Mouse (Mus musculus): Measurements from ENCODE around the gene Mbd5.

Mbd5 gene

DNA sequence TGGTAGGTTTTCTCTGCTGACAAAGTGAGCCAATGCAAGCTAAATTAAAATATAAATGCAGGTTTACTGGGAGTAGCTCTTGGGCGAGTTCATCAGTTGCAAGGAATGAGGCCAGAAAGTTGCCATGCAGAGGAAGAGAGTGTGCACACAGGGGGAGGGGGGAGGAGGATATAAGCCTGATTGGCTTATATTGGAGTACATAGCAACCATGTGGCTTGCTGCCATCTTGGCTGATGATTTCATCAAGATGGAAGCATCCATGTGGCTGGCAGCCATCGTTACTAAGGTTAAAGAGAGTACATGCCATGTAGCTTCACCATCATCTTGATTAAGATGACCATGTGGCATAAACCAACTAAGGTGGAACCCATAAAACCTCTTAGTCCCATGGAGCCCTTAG lies 395.0 kb downstream of the Mbd5 start:
- DNase-seq (ENCODE audit: low spot score in 2 of 2): no peak

DNA sequence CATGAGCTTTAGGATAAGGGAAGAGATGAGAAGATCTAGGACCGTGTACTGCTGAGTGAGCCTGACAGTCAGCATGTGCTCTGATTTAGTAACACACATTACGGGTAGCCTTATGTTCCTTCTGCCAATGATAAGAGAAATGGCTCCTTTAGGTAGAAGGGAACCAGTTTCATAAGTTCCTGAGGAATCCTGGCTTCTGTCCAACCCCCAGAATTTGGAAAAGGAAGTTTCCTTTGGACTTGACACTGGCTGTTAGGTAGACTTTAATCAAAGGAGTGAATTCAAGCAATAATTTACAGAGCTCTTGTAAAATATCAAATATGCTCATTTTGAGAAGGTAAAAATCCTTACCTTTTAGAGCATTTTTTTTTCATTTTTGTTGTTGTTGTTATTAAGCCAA lies 396.5 kb downstream of the Mbd5 start:
- no peak for DNase-seq (ENCODE audit: low spot score in 2 of 2)

DNA sequence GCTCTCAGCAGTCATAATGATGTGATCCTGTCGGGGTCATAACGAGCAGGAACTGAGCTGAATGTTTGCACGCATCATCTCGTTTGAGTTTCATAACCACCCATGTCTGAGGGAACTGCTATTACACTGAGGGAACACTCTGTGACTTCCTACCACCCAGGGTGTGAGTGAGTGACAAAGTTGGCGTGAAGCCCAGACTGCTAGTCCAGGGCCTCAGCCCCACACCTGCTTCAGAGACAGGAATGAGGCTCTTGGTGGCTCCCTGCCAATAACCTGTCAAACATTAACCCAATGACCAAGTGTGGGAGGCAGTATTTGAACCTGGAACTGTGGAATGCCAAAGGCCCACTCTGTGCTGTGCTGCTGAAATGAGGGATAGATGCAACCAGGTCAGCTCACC lies 400.5 kb downstream of the Mbd5 start:
- peak in 1 of 2 experiments; percentile 27 for DNase-seq (ENCODE audit: low spot score in 2 of 2)

DNA sequence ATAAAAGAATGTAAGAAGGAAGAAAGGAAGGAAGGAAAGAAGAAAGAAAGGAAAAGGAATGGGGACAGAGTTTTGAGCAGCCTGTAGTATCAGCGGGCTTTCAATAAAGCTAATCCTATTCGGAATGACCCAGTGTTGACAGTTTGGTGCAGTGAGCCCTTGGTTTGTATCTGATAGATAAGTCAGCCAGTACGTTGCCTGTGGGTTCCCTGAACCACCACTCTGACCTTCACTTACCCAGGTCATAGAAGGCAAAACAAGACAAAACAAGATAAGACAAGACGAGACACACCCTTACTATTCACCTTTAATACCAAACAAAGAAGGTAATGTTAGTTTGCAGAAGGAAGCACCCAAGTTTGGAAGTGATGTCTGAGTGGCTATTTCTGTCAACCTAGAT lies 401.5 kb downstream of the Mbd5 start:
- no peak for DNase-seq (ENCODE audit: low spot score in 2 of 2)

DNA sequence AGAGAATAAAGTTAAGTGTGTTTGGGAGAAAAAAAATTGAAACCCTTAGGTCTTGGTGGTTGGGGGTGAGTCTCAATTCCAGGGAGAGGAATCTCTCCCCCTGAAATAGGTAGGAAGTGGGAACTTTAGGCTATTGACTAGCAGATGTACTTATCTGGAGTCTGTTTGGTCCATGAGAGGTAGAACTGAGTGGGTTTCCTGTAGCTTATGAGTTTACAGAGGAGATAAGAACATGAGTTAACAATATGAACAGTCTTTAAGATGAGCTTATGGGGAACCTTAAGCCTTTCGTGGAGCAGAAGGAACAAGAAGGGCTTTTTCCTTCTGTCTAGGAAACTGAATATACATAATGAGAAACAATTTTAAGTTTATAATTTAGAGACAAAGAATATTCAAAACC lies 404.8 kb downstream of the Mbd5 start:
- DNase-seq (ENCODE audit: low spot score in 2 of 2): no peak

DNA sequence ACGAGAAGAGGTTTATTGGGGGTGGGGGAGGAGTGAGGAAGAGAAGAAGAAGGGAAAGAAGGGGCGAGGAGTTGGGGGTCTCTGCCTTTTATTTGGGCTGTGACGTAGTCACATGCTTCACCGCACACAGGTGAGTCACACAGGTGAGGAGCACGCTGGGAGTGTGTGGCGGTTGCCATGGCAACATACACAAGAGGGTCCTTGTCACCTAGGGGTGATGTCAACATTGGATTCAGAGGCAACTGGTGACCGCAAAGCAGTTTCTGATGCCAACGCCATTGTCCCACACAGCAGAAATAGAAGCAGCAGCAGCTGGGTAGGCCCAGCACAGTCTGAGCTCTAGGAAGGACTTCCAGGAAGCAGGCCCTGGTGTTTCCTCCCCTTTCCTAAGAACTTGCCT lies 406.6 kb downstream of the Mbd5 start:
- DNase-seq (ENCODE audit: low spot score in 2 of 2): no peak

DNA sequence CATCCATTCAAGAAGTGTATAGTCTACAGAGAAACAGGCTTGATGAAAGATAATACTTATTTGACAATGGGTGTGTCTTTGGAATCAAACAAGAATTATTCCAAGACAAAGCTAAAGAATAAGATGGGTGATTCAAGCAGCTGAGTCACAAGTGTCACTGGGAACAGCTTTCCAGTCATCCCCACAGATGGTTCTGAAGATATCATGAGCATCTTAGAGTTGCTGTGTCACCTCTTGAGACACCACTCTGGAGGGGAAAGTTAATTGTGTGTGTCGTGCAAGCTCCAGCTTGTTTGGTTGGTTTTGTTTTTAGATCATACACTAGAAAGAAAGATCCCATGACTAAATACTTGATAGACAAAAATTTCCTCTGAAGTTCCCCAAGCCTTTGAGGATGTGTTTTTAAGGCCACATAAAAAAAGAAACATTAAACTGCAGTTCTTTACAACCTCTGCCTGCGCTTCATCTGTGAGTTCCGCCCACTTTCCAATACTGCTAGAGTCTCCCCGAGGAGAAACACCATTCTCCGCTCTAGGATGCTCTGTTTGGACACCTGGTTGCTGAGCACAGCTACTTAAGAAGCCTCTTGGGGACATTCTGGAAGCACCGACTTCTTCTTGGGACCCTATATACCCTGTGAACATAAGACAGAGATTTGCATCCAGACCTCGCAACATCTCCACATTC lies 409.0 kb downstream of the Mbd5 start:
- DNase-seq (ENCODE audit: low spot score in 2 of 2): no peak

DNA sequence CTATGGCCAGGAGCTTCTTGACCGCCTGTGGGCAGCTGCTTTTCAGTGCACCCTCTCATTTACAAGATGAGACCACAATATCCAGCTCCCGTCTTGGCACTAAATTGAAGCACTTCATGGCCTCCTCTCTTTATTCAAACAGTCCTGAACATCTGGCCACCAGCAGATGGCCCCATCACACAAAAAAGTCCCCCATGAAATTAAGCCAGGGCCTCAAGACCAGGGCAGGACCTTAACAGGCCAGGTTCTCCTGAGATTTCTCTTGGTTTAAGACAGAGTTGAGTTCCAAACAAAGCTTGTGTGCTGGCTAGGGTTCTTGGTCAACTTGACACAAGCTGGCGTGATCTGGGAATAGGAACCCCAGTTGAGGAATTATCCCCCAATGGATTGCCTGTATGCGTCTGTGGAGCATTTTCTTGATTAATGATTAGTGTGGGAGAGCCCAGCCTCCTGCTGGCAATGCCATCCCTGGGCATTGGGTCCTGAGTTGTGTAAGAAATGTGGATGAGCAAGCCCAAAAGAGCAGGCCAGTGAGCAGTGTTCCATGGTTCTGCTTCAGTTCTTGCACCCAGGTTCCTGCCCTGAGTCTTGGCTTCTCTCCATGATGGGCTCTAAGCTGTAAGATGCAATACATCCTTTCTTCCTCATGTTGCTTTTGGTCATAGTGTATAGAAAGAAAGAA lies 409.7 kb downstream of the Mbd5 start:
- peak in 1 of 2 experiments; percentile 28 for DNase-seq (ENCODE audit: low spot score in 2 of 2)

DNA sequence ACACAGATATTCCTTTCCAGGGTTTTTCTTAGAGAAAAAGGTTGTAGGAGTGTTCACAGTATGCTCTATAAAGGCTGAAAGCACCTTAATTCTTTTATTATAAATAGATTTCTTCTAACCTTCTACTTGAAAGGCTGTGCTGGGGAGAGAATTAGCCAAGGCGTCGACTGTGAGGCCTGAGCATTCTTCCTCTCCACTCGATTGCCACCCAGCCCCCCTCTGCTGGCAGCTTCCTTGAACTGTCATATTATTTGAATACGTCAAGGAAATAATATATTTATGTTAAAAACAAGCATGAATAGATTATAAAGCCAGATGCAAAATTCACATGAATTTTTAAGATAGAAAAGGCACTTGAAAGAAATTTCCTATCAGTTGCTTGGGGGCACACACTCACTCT lies 410.4 kb downstream of the Mbd5 start:
- no peak for DNase-seq (ENCODE audit: low spot score in 2 of 2)

DNA sequence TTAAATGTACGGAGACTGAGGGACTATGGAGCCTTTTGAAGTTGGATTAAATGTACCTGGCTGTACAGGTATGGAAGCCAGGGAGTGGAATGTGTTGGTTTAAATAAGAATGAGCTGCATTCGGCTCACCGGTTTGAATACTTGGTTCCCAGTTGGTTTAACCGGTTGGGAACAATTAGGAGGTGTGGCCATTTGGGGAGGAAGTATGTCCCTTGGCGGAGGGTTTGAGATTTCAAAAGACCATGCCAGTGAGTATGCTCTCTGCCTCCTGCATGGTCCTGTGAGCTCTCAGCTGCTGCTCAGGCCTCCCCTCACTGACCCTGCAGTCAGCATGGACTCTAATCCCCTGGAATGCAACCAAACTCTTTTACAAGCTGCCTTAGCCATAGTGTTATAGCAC lies 415.2 kb downstream of the Mbd5 start:
- DNase-seq (ENCODE audit: low spot score in 2 of 2): no peak

DNA sequence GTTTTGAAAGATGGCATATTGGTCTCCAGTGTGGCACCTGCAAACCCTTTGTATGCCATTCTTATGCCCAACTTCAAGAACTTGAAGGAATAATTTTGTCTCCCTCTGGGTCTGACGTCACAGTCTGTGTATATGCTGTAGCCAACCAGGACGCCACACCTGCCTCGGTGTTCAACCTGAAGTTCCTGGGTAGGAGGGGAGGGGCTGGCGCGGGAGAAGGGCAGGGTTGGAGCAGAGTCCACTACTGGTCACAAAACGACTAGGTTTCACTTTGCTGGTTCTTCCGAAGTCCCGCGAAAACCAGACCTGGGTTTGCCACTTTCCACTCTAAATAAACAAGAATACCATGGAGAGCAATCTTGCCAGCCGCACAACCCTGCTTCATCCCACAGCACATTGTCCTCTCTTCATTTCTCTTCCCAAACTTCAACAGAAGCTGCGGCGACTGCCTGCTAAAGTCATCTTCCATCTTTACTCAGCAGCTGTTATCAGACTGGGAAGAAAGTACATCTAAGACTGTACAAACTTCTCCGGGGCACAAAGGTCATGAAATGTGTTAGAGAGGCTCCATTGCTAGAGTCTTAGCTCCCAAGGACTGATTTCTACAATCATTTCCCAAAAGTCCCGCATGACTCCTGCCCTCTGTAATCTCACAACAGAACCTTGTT lies 417.7 kb downstream of the Mbd5 start:
- no peak for DNase-seq (ENCODE audit: low spot score in 2 of 2)

DNA sequence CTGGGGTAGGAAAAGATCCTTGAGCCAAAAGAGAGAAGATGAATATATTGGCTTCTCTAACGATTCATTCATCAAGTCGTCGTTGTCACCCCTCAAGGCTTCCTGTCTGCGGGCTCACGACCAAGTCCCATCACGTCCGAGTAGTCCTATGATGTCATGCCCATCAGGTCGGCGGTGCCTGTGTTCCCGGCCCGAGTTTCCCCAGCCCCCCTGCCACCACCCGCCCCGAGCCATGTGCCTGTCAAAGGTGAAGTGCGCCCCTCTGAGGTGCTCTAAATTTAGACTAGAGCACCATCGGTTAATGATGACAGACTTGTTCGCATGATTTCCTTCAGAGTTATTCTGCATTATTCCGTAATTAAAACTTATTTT lies 418.2 kb downstream of the Mbd5 start:
- DNase-seq (ENCODE audit: low spot score in 2 of 2): no peak

DNA sequence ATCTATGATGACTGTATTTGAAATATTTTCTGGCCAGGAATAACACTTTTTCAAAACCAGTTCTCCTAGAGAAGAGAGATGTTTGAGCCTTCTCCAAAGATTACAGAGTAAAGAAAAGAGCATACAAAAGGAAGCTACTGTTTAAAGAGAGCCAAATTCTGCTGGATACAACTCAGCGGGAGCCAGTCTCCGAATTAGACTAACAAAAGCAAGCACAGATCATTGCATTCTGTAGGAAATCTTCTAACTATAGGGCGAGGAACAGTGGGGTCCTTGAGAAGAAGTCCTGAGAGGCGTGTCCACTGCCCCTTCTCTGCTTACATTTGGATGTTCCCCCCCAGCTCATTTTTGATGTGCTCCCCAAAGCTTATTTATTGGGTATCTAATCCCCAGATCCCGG lies 422.3 kb downstream of the Mbd5 start:
- no peak for DNase-seq (ENCODE audit: low spot score in 2 of 2)

DNA sequence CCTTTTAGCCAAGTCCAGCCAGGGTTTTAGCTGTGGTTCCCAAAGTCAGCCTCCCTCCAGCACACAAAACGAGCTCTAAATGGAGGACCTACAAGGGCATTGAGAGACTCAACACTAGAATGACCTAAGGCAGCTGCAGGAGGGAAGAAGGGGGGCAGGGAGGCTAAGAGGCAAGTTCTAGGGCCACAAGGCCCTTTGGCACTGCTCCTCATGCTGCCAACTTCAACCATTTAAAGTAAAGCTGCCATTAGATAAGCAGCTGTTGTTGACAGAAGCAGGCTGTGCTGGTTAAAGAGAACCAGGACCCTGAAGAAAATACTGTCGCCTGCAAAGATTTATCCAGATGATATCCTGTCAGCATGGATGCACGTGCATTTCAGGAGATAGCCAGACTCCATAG lies 423.3 kb downstream of the Mbd5 start:
- no peak for DNase-seq (ENCODE audit: low spot score in 2 of 2)

Measured in right cerebral cortex, postnatal 10 days (tissue).